Mouse (Mus musculus): ENCODE data around the gene Trappc3.

Gene Trappc3

DNA sequence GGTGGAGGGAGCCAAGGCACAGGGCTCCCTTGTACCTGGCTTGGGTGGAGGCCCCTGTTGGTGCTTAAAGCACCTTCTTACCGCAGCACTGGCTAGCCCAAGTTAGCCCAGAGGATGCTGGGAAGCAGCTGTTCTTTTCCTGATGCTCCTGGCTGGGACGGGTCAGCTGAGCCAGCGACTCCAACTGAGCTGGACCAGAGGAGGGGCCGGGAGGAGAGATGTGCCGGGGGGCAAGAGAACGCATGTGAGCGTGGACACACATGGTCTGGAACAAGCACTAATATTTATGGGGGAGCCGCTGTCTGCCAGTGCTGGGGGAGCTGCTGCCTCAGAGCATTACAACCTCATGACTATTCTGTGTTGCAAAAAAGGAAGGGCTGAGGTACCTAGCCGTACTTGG is 16.8 kb downstream of the Trappc3 start:
- no peak for DNase-seq (ENCODE audit: low spot score)

DNA sequence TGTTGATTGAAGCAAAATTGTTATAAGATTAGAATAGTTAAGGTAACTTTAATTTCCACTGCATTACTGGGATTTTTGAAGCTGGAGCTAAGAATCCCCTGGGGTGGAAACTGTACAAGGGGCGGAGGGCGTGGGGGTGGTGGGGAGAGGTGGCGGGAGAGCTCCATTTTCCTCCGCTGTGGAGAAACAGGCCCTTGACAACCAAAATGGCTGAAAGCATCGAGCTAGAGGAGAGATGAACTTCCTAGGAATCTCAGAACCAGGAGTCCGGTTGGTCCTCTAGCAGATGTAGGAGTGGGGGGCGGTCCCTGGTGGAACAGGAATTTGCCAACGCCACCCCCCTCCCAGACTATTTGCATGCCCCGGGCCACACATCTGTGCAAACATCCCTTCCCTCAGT is 19.6 kb downstream of the Trappc3 start:
- DNase-seq (ENCODE audit: low spot score), result no peak

GRCm38 (mm10) chr4:126283582-126283981 is 21.5 kb downstream of the Trappc3 start:
- no peak for DNase-seq (ENCODE audit: low spot score)

- DNase-seq (ENCODE audit: low spot score), result peak; percentile 69
These were observed 24.4 kb downstream of the Trappc3 start, which contains the start of gene Col8a2 for GRCm38 (mm10) chr4:126286492-126286891. Gene Col8a2, plus strand, starts transcription at chr4:126286793.

DNA sequence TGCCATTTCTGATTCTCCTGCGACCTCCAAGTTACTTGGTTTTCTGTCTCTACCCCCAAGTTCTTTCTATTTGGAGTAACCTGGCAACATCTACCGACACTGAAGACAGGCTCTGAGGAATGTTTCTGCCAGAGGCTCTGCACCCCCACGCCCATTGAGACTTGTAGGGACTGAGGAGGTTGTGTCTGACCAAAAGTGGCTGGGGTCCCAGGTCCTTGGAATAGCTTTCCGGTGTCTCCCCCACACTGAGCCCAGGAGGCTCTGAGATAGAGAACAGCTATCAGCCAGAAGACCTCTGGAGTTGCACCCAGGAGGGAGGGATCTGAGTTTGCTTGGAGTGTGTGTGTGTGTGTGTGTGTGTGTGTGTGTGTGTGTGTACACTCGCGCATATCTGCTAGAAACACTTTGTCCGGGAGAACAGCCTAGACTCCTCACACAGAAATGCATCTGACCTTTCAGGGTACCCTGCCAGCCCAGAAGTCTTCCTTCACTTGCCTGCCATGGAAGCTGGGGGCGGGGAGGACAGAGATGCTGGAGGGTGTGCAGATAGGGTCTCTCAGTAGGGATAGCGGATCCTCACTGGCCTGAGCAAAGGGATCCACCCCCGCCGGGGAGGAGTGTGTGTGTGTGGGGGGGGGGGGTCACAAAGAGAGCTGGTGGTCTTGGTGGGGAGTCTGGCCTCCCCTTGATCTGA is 25.3 kb downstream of the Trappc3 start:
- DNase-seq (ENCODE audit: low spot score), result no peak

DNA sequence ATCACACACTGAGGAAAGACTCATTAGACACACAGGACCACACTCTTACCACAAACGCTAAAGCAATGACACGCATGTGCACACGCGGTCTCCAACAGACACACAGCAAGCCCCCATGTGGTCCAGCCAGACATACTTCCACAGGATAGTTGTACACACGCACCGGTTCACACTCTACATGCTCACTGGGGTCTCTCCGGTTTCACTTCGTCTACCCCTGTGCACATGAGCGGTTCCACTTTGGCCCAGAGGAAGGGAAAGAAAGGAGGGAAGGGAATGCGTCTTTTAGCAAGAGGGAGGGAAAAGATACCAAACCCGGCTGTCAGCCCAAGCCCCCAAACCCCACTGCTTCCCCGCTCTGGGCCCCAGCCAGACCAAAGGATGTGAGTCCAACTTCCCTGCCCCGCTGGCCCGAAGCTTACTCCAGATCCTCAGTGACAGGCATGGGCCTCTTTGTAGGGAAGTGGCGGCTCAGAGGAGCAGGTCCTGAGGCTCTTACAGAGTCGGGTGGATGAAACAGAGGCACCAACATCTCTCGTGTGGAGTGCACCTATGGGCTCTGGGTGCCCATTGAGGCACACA is 26.1 kb downstream of the Trappc3 start:
- no peak for DNase-seq (ENCODE audit: low spot score)

DNA sequence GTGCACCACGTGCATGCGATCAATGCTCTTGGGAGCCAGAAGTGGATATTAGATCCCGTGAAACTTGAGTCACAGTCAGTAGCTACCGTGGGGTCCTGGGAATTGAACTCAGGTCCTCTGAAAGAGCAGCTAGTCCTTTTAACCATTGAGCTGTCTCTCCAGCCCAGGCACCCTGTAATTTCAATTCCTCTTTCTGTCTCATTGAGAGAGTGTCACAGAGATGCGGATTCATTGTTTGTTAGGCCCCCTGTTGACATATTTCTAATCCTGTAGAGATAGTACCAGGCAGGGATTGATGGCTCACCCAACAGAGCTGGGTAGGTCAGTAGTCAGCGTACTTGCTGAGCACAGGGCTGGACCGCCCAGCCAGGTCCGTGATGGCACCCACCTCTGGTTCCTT is 28.2 kb downstream of the Trappc3 start:
- DNase-seq (ENCODE audit: low spot score), result no peak

DNA sequence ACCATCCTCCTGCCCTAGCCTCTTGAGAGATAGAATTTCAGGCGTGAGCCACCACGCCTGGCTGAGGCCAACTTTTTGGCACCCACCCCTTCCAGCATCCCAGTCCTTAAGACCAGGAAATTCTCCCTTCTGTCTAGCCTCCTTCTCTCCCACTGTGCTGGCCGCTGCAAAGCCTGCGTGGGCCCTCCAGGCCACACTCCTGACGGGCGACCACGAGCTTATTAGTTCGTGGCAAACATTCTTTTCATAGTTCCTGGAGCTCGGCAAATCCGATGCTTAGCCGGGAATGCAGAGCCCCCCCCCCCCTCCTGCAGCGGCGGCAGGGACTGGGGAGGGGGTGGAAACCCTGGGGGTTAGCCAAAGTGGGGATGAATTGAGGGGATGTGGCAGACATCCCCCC is 29.1 kb downstream of the Trappc3 start:
- DNase-seq (ENCODE audit: low spot score), result no peak

- no peak for DNase-seq (ENCODE audit: low spot score)
These were observed 33.0 kb downstream of the Trappc3 start for GRCm38 (mm10) chr4:126295152-126295551.

- DNase-seq (ENCODE audit: low spot score), result no peak
These were observed 33.8 kb downstream of the Trappc3 start for GRCm38 (mm10) chr4:126295937-126296336.

DNA sequence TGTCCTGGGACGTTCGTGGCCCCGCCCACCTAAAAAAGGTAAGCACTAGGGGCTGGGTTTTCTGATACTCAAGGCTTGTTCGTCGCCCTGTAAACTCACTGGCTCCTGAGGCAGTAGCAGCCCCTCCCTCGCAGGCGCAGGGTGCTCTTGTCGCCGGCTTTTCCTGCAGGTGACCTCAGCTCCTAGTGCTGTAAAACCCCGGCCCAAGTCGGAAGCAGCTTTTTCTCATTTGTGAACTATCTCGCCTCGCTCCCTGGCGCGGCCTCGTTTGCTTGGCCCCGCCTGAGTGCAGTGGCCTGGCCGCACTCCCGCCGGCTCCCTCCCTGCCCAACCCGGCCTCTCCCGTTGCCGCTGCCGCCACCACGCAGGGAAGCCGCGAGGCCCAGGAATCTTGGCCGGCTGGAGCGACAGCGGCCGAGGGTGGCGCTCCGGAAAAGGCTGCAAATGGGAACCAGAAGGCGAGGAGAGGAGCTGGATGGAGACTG is 34.5 kb downstream of the Trappc3 start:
- peak; percentile 77 for DNase-seq (ENCODE audit: low spot score)

GRCm38 (mm10) chr4:126300916-126301583 is 38.9 kb downstream of the Trappc3 start:
- no peak for DNase-seq (ENCODE audit: low spot score)

DNA sequence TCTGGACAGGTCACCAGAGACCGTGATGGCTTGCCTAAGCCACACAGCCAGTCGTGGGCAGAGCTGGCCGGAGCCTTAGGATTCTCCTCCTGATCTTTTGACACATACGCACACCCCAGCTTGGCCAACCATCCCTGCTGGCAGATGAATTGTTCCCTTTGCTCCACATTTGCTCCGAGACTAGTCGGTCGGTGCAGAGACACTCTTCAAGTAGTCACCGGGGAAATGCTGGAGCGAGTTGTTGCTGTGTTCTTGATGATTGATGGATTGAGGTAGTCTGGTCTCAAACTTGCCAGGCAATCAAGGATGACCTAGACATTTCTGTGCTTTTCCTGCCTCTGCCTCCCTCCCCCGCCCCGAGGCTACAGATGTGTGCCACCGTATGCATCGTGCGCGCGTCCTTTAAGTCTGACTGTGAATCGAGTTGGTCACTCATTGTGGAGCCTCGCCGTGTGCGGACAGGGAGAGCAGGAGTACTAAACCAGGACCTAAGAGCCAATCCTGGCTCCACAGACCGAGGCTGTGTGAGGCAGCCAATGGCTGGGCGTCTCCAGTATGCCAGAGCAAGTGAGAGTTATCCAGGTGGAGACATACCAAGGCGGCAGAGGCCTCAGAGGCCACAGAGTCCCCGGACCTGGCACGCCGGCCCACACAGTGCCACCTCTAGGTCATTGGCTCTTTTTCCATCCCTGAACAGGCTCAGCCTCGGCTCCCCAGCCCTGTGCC is 39.6 kb downstream of the Trappc3 start:
- no peak for DNase-seq (ENCODE audit: low spot score)

- no peak for DNase-seq (ENCODE audit: low spot score)
These were observed 41.8 kb downstream of the Trappc3 start for GRCm38 (mm10) chr4:126303877-126304276.

DNA sequence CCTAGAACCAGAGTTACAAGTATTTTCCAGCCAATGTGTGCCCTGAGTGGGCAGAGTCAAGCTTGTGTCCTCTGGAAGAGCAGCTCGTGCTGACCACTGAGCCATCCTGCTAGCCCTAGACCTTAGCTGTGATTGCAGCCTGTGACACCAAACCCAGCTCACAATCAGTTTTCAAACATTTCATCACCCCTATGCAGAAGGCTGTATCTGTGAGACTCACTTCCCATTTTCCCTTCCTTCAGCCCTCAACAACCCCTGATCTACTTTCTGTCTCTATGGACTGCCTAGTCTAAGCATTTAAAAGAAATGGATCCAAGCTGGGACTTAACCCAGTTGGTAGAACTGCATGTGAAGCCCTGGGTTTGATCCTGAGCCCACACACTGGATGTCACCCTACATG is 43.3 kb downstream of the Trappc3 start:
- no peak for DNase-seq (ENCODE audit: low spot score)

DNA sequence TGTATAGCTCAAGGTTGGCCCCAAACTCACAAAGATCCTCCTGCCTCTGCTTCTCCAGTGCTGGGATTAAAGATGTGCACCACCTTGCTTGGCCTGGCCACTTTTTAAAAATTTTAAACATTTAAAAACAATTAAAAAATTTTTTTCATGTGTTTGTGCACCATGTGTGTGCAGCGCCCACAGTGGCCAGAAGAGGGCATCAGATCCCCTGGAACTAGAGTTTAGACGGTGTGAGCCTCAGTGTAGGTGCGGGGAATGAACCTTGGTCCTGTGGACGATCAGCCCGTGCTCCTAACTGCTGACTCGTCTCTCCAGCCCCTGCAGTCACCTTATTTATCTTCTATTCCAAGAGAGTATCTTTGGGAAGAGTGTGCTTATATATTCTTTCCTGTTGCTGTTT is 43.9 kb downstream of the Trappc3 start:
- DNase-seq (ENCODE audit: low spot score), result no peak

DNA sequence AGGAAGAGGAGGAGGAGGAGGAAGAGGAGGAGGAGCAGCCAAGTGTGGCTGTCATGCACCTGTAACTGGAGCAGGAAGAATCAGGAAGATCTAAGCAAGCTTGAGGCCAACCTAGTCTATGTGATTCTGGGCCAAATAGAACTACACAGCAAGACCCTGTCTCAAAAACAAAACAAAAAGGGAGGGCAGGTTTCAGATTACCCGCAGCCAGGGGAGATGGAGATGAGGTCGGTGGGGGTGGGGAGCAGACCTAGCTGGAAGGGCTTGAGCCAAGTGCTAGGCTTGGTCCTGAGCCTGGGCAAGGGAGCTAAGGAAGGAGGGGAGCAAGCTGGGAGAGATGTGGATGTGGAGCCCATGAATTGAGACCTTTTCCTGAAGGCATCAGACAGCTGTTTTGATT is 44.7 kb downstream of the Trappc3 start:
- DNase-seq (ENCODE audit: low spot score), result no peak

DNA sequence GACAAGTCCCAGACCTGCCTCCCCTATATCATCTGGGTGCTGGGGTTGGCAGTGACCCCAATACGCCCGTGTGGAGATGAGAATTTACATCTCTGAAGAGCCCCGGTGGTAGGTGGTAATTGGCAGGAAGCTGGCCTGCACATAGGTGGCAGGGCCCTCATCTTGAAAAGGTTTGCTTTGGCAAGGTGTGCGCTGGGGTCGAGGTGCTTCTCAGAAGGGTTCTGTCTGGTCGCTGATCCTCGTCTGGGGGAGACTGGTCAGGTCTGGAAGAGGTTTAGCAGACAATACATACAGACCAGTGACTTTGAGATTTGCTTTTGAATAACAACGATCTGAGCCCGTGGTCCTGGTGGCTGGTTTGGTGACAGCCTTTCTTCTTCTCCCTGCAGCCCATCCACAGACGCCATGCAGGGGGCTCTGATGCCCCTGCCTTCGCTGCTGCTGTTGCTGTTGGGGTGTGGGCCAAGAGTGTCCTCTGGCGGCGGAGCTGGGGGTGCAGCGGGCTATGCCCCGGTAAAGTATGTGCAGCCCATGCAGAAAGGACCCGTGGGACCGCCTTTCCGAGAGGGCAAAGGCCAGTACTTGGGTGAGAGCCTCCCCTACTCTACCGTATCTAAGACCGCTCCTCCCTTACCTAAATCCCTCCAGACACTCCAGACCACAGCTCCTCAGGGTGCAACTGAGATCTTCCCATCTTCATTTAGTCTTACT is 47.2 kb downstream of the Trappc3 start:
- DNase-seq (ENCODE audit: low spot score), result no peak

- peak; percentile 94 for DNase-seq (ENCODE audit: low spot score)
These were observed 47.8 kb downstream of the Trappc3 start for GRCm38 (mm10) chr4:126309922-126310309.

GRCm38 (mm10) chr4:126310344-126310743 is 48.2 kb downstream of the Trappc3 start:
- no peak for DNase-seq (ENCODE audit: low spot score)

DNA sequence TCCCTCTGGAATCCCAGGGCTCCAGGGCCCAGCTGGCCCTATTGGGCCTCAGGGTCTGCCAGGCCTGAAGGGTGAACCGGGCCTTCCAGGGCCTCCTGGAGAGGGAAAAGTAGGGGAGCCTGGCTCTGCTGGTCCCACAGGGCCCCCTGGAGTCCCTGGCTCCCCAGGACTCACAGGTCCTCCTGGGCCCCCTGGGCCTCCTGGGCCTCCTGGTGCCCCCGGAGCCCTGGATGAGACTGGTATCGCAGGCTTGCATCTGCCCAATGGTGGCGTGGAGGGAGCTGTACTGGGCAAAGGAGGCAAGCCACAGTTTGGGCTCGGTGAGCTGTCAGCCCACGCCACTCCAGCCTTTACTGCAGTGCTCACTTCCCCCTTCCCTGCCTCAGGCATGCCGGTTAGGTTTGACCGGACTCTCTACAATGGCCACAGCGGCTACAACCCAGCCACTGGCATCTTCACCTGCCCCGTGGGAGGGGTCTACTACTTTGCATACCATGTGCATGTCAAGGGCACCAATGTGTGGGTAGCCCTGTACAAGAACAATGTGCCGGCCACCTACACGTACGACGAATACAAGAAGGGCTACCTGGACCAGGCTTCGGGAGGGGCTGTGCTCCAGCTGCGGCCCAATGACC is 49.6 kb downstream of the Trappc3 start:
- DNase-seq (ENCODE audit: low spot score), result no peak
